Mouse (Mus musculus) small intestine, adult 2 months (tissue): ENCODE data around the gene Ctf2. TPM values are rescaled to one million over a fixed set of nuclear protein-coding genes. Genes with fewer than 3 reads are reported as not detected.

Experiments used
- H3K27ac ChIP-seq: fragments of 200-500 bp; 2 replicates; pipeline ENCODE4 v1.5.1; 2012; ENCODE audit warnings: low read depth, low read length, control low read depth, inconsistent platforms; ENCODE audit not compliant: insufficient read depth
- H3K27me3 ChIP-seq: fragments of 200-500 bp; 2 replicates; pipeline ENCODE4 v1.6.1; 2012; ENCODE audit warnings: mild to moderate bottlenecking, moderate library complexity, low read length, inconsistent platforms; ENCODE audit not compliant: control insufficient read depth, insufficient read depth
- H3K36me3 ChIP-seq: fragments of 200-500 bp; 2 replicates; pipeline ENCODE4 v1.6.1; 2012; ENCODE audit warnings: mild to moderate bottlenecking, low read length, control low read depth, inconsistent platforms; ENCODE audit not compliant: control insufficient read depth, insufficient read depth
- H3K4me1 ChIP-seq: fragments of 200-500 bp; 2 replicates; pipeline ENCODE4 v1.6.1; 2012; ENCODE audit warnings: low read length, inconsistent platforms, mixed read lengths; ENCODE audit not compliant: control insufficient read depth, insufficient read depth, insufficient read length
- H3K4me3 ChIP-seq: fragments of 200-500 bp; 2 replicates; pipeline ENCODE4 v1.5.1; 2012; ENCODE audit warnings: low read depth, mild to moderate bottlenecking, control low read depth, inconsistent platforms, low read length, moderate library complexity
- CTCF ChIP-seq: fragments of 200-500 bp; IDR thresholded peaks from 2 replicates; pipeline ENCODE4 v1.5.1; 2012; ENCODE audit warnings: low read depth, mild to moderate bottlenecking, control low read depth, inconsistent platforms, low read length, moderate library complexity, mixed read lengths; ENCODE audit not compliant: insufficient replicate concordance, insufficient read length; ENCODE audit errors: extremely low read depth
- POLR2A ChIP-seq: fragments of 200-500 bp; IDR thresholded peaks from 2 replicates; pipeline ENCODE4 v1.6.1; 2012; ENCODE audit warnings: low read depth, mild to moderate bottlenecking, control low read depth, inconsistent platforms, low read length, moderate library complexity
- WGBS: fragments of 180-500 bp; shearing (Covaris S2); methylation state at CpG from one replicate; pipeline ENCODE4 v1.1.7; 2018; 5-methylcytosine and 5-hydroxymethylcytosine counted together
- polyA plus RNA-seq: library from polyadenylated mRNA; depleted of rRNA; stranded (reverse); fragments of >200 nt; gene quantifications from 2 replicates; pipeline ENCODE4 v1.2.3, GENCODE M21; 2012

Ctf2 gene
- polyA plus RNA-seq, 1 experiment, result not detected

- Histone ChIP-seq H3K4me1 (peaks cover 5% of the 10 kb centered on the region; the same call in 1 of the 2 replicates), H3K36me3 (no peaks in the 10 kb centered on the region), H3K27me3 (no peaks in the 10 kb centered on the region), H3K4me3 (no peak overlapping the region), H3K27ac (no peak overlapping the region)
- TF ChIP-seq POLR2A (no peak), CTCF (no peak)
- WGBS, result 72% methylated on average over 6 of the region's 6 CpGs
These were observed 6.0 kb downstream of the Ctf2 start for GRCm38 (mm10) chr7:127725924-127726323.

GRCm38 (mm10) chr7:127725490-127725889, 6.5 kb downstream of the Ctf2 start:
- Histone ChIP-seq H3K4me1 (peaks cover 5% of the 10 kb centered on the region; the same call in 1 of the 2 replicates), H3K27me3 (no peaks in the 10 kb centered on the region), H3K4me3 (no peak overlapping the region), H3K36me3 (no peaks in the 10 kb centered on the region), H3K27ac (no peak overlapping the region)
- 86% methylated on average over 2 of the region's 2 CpGs for WGBS
- no peak for TF ChIP-seq CTCF
- no peak for TF ChIP-seq POLR2A

GRCm38 (mm10) chr7:127719258-127719657, 12.7 kb downstream of the Ctf2 start:
- Histone ChIP-seq H3K4me1 (peaks cover 5% of the 10 kb centered on the region), H3K36me3 (no peaks in the 10 kb centered on the region), H3K27ac (no peak overlapping the region), H3K4me3 (no peak overlapping the region), H3K27me3 (no peaks in the 10 kb centered on the region)
- 93% methylated on average over 6 of the region's 6 CpGs for WGBS
- TF ChIP-seq CTCF (no peak), POLR2A (no peak)

DNA sequence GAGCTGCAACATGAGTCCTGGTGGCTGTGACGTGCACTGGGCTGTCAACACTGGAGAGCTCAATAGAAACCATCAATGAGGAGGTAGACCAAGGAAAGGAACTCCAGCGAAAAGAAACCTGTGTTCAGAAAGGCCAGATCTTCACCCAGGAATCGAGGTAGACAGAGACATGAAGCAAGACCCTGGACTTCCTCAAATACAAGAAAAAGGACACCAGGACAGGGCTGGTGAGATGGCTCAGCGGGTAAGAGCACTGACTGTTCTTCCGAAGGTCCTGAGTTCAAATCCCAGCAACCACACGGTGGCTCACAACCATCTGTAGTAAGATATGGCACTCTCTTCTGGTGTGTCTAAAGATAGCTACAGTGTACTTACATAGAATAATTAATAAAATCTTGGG, 13.6 kb downstream of the Ctf2 start:
- Histone ChIP-seq H3K4me3 (no peak overlapping the region), H3K27me3 (no peaks in the 10 kb centered on the region), H3K27ac (no peak overlapping the region), H3K36me3 (no peaks in the 10 kb centered on the region), H3K4me1 (peaks cover 5% of the 10 kb centered on the region)
- no peak for TF ChIP-seq POLR2A
- TF ChIP-seq CTCF, result no peak
- WGBS, result 93% methylated on average over 6 of the region's 6 CpGs

GRCm38 (mm10) chr7:127716992-127717391, 15.0 kb downstream of the Ctf2 start:
- TF ChIP-seq CTCF, result peak; percentile 56
- TF ChIP-seq POLR2A, result no peak
- no peaks in the 10 kb centered on the region for H3K36me3 ChIP-seq
- 7% methylated on average over 41 of the region's 41 CpGs for WGBS
- peaks cover 10% of the 10 kb centered on the region for H3K4me1 ChIP-seq
- H3K4me3 ChIP-seq, result peak overlapping the region; percentile 42
- no peaks in the 10 kb centered on the region for H3K27me3 ChIP-seq
- no peak overlapping the region for H3K27ac ChIP-seq

DNA sequence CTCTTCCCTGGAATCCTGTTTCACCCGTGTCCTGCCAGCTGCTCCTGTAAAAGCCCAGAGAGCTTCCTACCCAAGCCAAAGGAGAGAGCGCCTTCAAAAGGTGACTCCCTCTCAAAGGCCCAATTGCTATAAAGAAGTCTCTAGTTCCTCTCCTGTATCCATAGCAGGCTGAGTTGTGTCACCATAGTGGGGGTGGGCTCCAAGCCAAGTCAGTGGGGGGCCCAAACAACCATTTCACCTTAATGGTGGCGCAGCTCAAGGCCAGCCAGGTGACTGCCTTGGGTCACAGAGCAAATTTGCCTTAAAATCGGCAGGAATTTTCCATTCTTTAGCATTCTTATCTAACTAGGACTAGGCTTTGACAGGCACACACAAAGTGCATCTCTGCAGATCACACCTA, 17.1 kb downstream of the Ctf2 start:
- H3K4me3 ChIP-seq, result no peak overlapping the region
- TF ChIP-seq POLR2A (no peak), CTCF (no peak)
- peaks cover 23% of the 10 kb centered on the region for H3K4me1 ChIP-seq
- 83% methylated on average over 4 of the region's 4 CpGs for WGBS
- no peak overlapping the region for H3K27ac ChIP-seq
- H3K36me3 ChIP-seq, result no peaks in the 10 kb centered on the region
- H3K27me3 ChIP-seq, result no peaks in the 10 kb centered on the region

- H3K4me1 ChIP-seq, result peaks cover 25% of the 10 kb centered on the region
- TF ChIP-seq POLR2A (peak; percentile 13; the same call in 1 of the 2 replicates), CTCF (no peak)
- no peaks in the 10 kb centered on the region for H3K36me3 ChIP-seq
- H3K27me3 ChIP-seq, result no peaks in the 10 kb centered on the region
- H3K27ac ChIP-seq, result peak within 1 kb of the TSS; percentile 70
- WGBS, result 6% methylated on average over 28 of the region's 28 CpGs
- H3K4me3 ChIP-seq, result peak within 1 kb of the TSS; percentile 54
These were observed 19.2 kb downstream of the Ctf2 start, which contains the start of gene Ctf1 for GRCm38 (mm10) chr7:127712461-127713385. Gene Ctf1, plus strand, starts transcription at chr7:127712736.

DNA sequence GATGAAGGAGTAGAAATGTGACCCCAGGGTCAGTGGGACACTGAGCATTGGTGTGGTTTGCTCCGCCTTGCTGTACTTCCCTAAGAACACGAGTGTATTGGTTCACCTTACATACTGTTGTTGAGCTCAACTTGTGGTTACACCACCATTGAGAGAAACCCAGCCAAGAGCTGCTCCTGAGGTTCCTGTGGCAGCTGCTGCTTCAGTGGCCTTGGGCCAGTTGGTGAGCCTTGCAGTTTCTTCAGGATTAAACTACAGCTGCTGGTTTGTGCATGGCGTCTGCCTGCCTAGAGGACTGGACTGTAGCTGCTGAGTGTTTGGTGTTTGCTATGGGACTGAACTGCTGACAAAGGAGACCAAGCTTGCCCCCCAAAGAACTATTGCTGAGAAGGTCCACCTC, 20.5 kb downstream of the Ctf2 start:
- TF ChIP-seq CTCF (no peak), POLR2A (no peak)
- 41% methylated on average over 3 of the region's 3 CpGs for WGBS
- no peak overlapping the region for H3K27ac ChIP-seq

More for the DNA sequence above, 20.5 kb downstream of the Ctf2 start:
- H3K27me3 ChIP-seq, result no peaks in the 10 kb centered on the region
- peaks cover 25% of the 10 kb centered on the region for H3K4me1 ChIP-seq
- no peaks in the 10 kb centered on the region for H3K36me3 ChIP-seq
- no peak overlapping the region for H3K4me3 ChIP-seq
